Comparison of ENCODE assay signal across 11 mouse cellular contexts in genomic region chr11:74751352-74752066, GRCm38 (mm10). TPM values are rescaled to one million over a fixed set of nuclear protein-coding genes. Genes with fewer than 3 reads are reported as not detected.
DNase-seq lines count a peak whose midpoint lies in the region; ATAC-seq and TF ChIP-seq lines count a peak whose summit lies in the region.
"Had no signal": no experiment of that assay in that cellular context is flagged by ENCODE, and none has a peak within 500 bp of the region (broad histone marks: within the 10 kb centered on the region; RNA-seq: fewer than 3 reads in every experiment).

No protein-coding gene starts in this region.

- no peaks in the 10 kb centered on the region for H3K9me3 ChIP-seq in forebrain, embryonic 15.5 days
- H3K9me3 ChIP-seq in neural tube, embryonic 14.5 days (ENCODE audit: control insufficient read depth, low read length) = no peaks in the 10 kb centered on the region
- H3K9me3 ChIP-seq: liver, embryonic 12.5 days had no signal

- no peak overlapping the region for H3K9ac ChIP-seq in forebrain, embryonic 15.5 days (replicated peaks)
- no peak overlapping the region for H3K9ac ChIP-seq in neural tube, embryonic 14.5 days (replicated peaks; ENCODE audit: low read depth, low read length)
- no peak overlapping the region for H3K9ac ChIP-seq in heart, adult 2 months (ENCODE audit: low read depth, low read length)
- H3K9ac ChIP-seq: liver, embryonic 12.5 days had no signal

- H3K4me3 ChIP-seq in forebrain, embryonic 15.5 days = no peak overlapping the region
- H3K4me3 ChIP-seq in neural tube, embryonic 14.5 days (ENCODE audit: low read depth, low read length) = no peak overlapping the region
- H3K4me3 ChIP-seq in heart, adult 2 months = no peak overlapping the region
- H3K4me3 ChIP-seq: liver, embryonic 12.5 days had no signal

- intact Hi-C loops in left cerebral cortex, postnatal 36 days (cut with DNase I) = no loop called here
- intact Hi-C loops in heart, adult 2 months (cut with DNase I) = no loop called here

- peaks cover 11% of the 10 kb centered on the region for H3K4me1 ChIP-seq in forebrain, embryonic 15.5 days
- no peaks in the 10 kb centered on the region for H3K4me1 ChIP-seq in neural tube, embryonic 14.5 days (ENCODE audit: control insufficient read depth, insufficient read depth, low read length)
- H3K4me1 ChIP-seq in heart, adult 2 months (ENCODE audit: control insufficient read depth, insufficient read depth, low read length) = peaks cover 3% of the 10 kb centered on the region; the same call in 1 of the 2 replicates
- H3K4me1 ChIP-seq: liver, embryonic 12.5 days had no signal

- TF ChIP-seq POLR2A in heart, adult 2 months (IDR thresholded peaks at IDR 0.05; ENCODE audit: insufficient read depth, low read depth, low read length) = no peak

- no peak for TF ChIP-seq EP300 in heart, adult 2 months (IDR thresholded peaks at IDR 0.05; ENCODE audit: insufficient read depth, low read depth, low read length)

- DNase-seq in left cerebral cortex, adult 11 months (ENCODE audit: low spot score) = peak; percentile 22
- DNase-seq in left cerebral cortex, postnatal 36 days (ENCODE audit: low spot score in 2 of 2) = no peak
- DNase-seq in layer of hippocampus, postnatal 36 days = peak; percentile 6 to 12
- DNase-seq in kidney, adult 8-10 months = no peak
- no peak for DNase-seq in spleen, postnatal 36 days (ENCODE audit: low spot score in 2 of 2)
- no peak for DNase-seq in heart, adult 2 months
- DNase-seq: cerebellum, postnatal 36 days; kidney, postnatal 25 days had no signal

- H3K79me2 ChIP-seq in heart, adult 2 months (replicated peaks; ENCODE audit: control insufficient read depth, insufficient read depth, low read length) = no peaks in the 10 kb centered on the region

- no peak for TF ChIP-seq CTCF in heart, adult 2 months (IDR thresholded peaks at IDR 0.05)

- H3K36me3 ChIP-seq in forebrain, embryonic 15.5 days = no peaks in the 10 kb centered on the region
- H3K36me3 ChIP-seq in neural tube, embryonic 14.5 days (ENCODE audit: control insufficient read depth, insufficient read depth, low read length) = no peaks in the 10 kb centered on the region
- H3K36me3 ChIP-seq in heart, adult 2 months (ENCODE audit: control insufficient read depth, insufficient read depth, low read length) = no peaks in the 10 kb centered on the region
- H3K36me3 ChIP-seq: liver, embryonic 12.5 days had no signal

- peak overlapping the region; percentile 67 for H3K27ac ChIP-seq in forebrain, embryonic 15.5 days (replicated peaks)
- H3K27ac ChIP-seq in neural tube, embryonic 14.5 days (ENCODE audit: low read depth, low read length) = peak overlapping the region; percentile 70
- no peak overlapping the region for H3K27ac ChIP-seq in heart, adult 2 months
- H3K27ac ChIP-seq: liver, embryonic 12.5 days had no signal

- no peaks in the 10 kb centered on the region for H3K27me3 ChIP-seq in forebrain, embryonic 15.5 days
- H3K27me3 ChIP-seq in neural tube, embryonic 14.5 days (ENCODE audit: control insufficient read depth, insufficient read depth, low read length) = no peaks in the 10 kb centered on the region
- H3K27me3 ChIP-seq in heart, adult 2 months (ENCODE audit: control insufficient read depth, insufficient read depth, low read length) = no peaks in the 10 kb centered on the region
- H3K27me3 ChIP-seq: liver, embryonic 12.5 days had no signal

- WGBS in forebrain, embryonic 15.5 days = 8% methylated on average over 9 of the region's 9 CpGs
- 35% methylated on average over 9 of the region's 9 CpGs for WGBS in neural tube, embryonic 14.5 days
- WGBS in heart, adult 2 months = 85% methylated on average over 9 of the region's 9 CpGs

- ATAC-seq in forebrain, embryonic 15.5 days (replicated peaks) = peak; percentile 57; the same call in 1 of the 2 replicates
- ATAC-seq in neural tube, embryonic 14.5 days (ENCODE audit: low read depth) = peak; percentile 56; the same call in 1 of the 2 replicates
- ATAC-seq: liver, embryonic 12.5 days had no signal

- no peak overlapping the region for H3K4me2 ChIP-seq in forebrain, embryonic 15.5 days (replicated peaks)
- H3K4me2 ChIP-seq in neural tube, embryonic 14.5 days (ENCODE audit: low read depth, low read length) = no peak overlapping the region
- H3K4me2 ChIP-seq: liver, embryonic 12.5 days had no signal

RNA-seq across cellular contexts. Expression of gene Mettl16, which starts 19.1 kb away (rescaled TPM):
- 10 to 100 TPM; 19.8 to 26.7 TPM for total RNA-seq in left cerebral cortex, postnatal 36 days (2021)
- polyA plus RNA-seq in forebrain, embryonic 15.5 days (2015; fragmentation: Nextera tagmentation; extraction: Ambion mirVana) = 54.3 and 55.5 TPM in 2 replicates
- 10 to 100 TPM; 30.7 to 36.0 TPM for total RNA-seq in layer of hippocampus, postnatal 36 days (2021)
- polyA plus RNA-seq in neural tube, embryonic 14.5 days (2014; fragmentation: Nextera tagmentation; extraction: Ambion mirVana) = 33.9 and 37.1 TPM in 2 replicates
- total RNA-seq in heart, adult 2 months (2021) = 10 to 100 TPM; 16.3 to 17.8 TPM
- polyA plus RNA-seq in heart, adult 2 months (2012; rRNA removed) = 2.8 and 4.6 TPM in 2 replicates

RNA-seq across cellular contexts. Expression of gene Pafah1b1, which starts 27.0 kb away (rescaled TPM):
- 100 to 1,000 TPM; 389 to 402 TPM for total RNA-seq in left cerebral cortex, postnatal 36 days (2021)
- polyA plus RNA-seq in forebrain, embryonic 15.5 days (2015; fragmentation: Nextera tagmentation; extraction: Ambion mirVana) = 58.3 and 59.8 TPM in 2 replicates
- 100 to 1,000 TPM; 398 to 402 TPM for total RNA-seq in layer of hippocampus, postnatal 36 days (2021)
- 92.6 and 115 TPM in 2 replicates for polyA plus RNA-seq in neural tube, embryonic 14.5 days (2014; fragmentation: Nextera tagmentation; extraction: Ambion mirVana)
- 100 to 1,000 TPM; 208 to 233 TPM for total RNA-seq in heart, adult 2 months (2021)
- 30.2 and 73.0 TPM in 2 replicates for polyA plus RNA-seq in heart, adult 2 months (2012; rRNA removed)

Comparison
In these comparisons a context has a peak if more than half of its experiments do, and no peak if none do; other contexts are left out.
1. DNase-seq: peak in left cerebral cortex, adult 11 months (single experiment) and layer of hippocampus, postnatal 36 days (2 of 2); none in left cerebral cortex, postnatal 36 days (0 of 2), kidney, adult 8-10 months (0 of 2), spleen, postnatal 36 days (0 of 2) and heart, adult 2 months (0 of 2).